Mouse (Mus musculus): ENCODE data around the gene Hormad2.

GRCm38 (mm10) chr11:4454895-4455535, 14.1 kb upstream of the Hormad2 start:
- TF ChIP-seq EP300 (optimal IDR thresholded peaks at IDR 0.05), result no peak
- TF ChIP-seq CTCF (IDR thresholded peaks at IDR 0.05; ENCODE audit: low read depth), result no peak

Measured in stomach, postnatal 0 days (tissue).